Mouse (Mus musculus) kidney, postnatal 0 days (tissue): Measurements from ENCODE around the gene Scn4a. TPM values are rescaled to one million over a fixed set of nuclear protein-coding genes. Genes with fewer than 3 reads are reported as not detected.

Source experiments
- ATAC-seq: fragments of 200-750 bp; cut with Nextera tagmentation; replicated peaks from 2 replicates; pipeline ENCODE4 v1.8.0; 2017; ENCODE audit warnings: low read depth, moderate number of reproducible peaks, moderate TSS enrichment, moderate library complexity; ENCODE audit not compliant: low FRiP score
- DNase-seq: peaks from one replicate; pipeline ENCODE4 v3.0.0-alpha.2; 2016; ENCODE audit warnings: low spot score
- H3K27ac ChIP-seq: fragments of 300-500 bp; sonication (generic); 2 replicates; pipeline ENCODE4 v1.5.1; 2014; ENCODE audit warnings: mild to moderate bottlenecking
- H3K27me3 ChIP-seq: fragments of 300-500 bp; sonication (generic); 2 replicates; pipeline ENCODE4 v1.6.1; 2014; ENCODE audit warnings: low read length, mixed read lengths; ENCODE audit not compliant: insufficient read depth
- H3K36me3 ChIP-seq: fragments of 300-500 bp; sonication (generic); 2 replicates; pipeline ENCODE4 v1.6.1; 2014; ENCODE audit warnings: low read length, mixed read lengths; ENCODE audit not compliant: insufficient read depth
- H3K4me1 ChIP-seq: fragments of 300-500 bp; sonication (generic); replicated peaks from 2 replicates; pipeline ENCODE4 v1.6.1; 2014; ENCODE audit warnings: antibody characterized with exemption, low read length, mixed read lengths; ENCODE audit not compliant: insufficient read depth
- H3K4me2 ChIP-seq: fragments of 300-500 bp; sonication (generic); 2 replicates; pipeline ENCODE4 v1.6.1; 2014; ENCODE audit warnings: mild to moderate bottlenecking, low read length, moderate library complexity, mixed read lengths
- H3K4me3 ChIP-seq: fragments of 300-500 bp; sonication (generic); replicated peaks from 2 replicates; pipeline ENCODE4 v1.5.1; 2014; ENCODE audit warnings: low read depth, low read length
- H3K9ac ChIP-seq: fragments of 300-500 bp; sonication (generic); 2 replicates; pipeline ENCODE4 v1.6.1; 2014; ENCODE audit warnings: low read depth, low read length
- H3K9me3 ChIP-seq: fragments of 300-500 bp; sonication (generic); replicated peaks from 2 replicates; pipeline ENCODE4 v1.6.1; 2016; ENCODE audit warnings: low read length, inconsistent platforms, mixed read lengths
- CTCF ChIP-seq: IDR thresholded peaks from 2 replicates; pipeline ENCODE4 v1.5.1; 2016; ENCODE audit warnings: antibody characterized with exemption, low read depth, mild to moderate bottlenecking, moderate library complexity
- WGBS: fragments of 180-500 bp; shearing (Covaris S2); extraction: QIAGEN DNeasy Blood & Tissue Kit; methylation state at CpG from one replicate; pipeline ENCODE4 v1.1.7; 2014; 5-methylcytosine and 5-hydroxymethylcytosine counted together
- polyA plus RNA-seq: library from polyadenylated mRNA; unstranded; fragments of >200 nt; fragmentation: Nextera tagmentation; extraction: Ambion mirVana; gene quantifications from 2 replicates; pipeline ENCODE4 v1.2.1, GENCODE M21; 2015

Gene Scn4a
- polyA plus RNA-seq, 1 experiment from 2014 or later = 0.22 TPM

GRCm38 (mm10) chr11:106305348-106306064 is 47.6 kb downstream of the Scn4a start:
- TF ChIP-seq CTCF = no peak
- H3K4me2 ChIP-seq = no peak overlapping the region
- peak; percentile 24 for DNase-seq
- H3K9ac ChIP-seq = no peak overlapping the region
- no peak overlapping the region for H3K4me3 ChIP-seq
- no peaks in the 10 kb centered on the region for H3K36me3 ChIP-seq
- H3K27ac ChIP-seq = 0 out of 2 replicates have a peak overlapping the region, but pooled peaks have one; percentile 8
- WGBS = 47% methylated on average over 10 of the region's 10 CpGs
- H3K9me3 ChIP-seq = no peaks in the 10 kb centered on the region
- H3K4me1 ChIP-seq = peaks cover 6% of the 10 kb centered on the region
- no peak for ATAC-seq
- no peaks in the 10 kb centered on the region for H3K27me3 ChIP-seq

- WGBS = 3% methylated on average over 2 of the region's 2 CpGs
- peak; percentile 69; the same call in 1 of the 2 replicates for ATAC-seq
Observed at GRCm38 (mm10) chr11:106302634-106303033, 50.5 kb downstream of the Scn4a start.

DNA sequence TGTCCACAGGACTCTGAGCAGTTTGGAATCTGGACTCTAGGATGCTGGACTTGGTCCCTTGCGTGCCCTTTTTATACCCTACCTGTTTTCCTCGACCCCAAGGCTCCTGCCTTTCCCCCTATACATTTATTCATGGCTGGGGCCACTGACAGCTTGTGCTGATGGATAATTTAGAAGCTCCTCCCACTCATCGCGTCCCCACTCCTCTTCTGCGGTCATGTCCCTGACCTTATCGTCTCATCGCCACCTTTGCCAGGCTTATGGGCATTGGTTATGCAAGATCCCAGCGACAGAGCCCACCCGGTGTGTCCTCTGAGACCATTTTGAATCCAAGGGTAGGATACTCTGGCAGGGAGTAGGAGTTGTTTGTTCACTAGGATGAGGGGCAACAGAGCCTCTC is 51.3 kb downstream of the Scn4a start, which contains the start of gene Gh:
Gene Gh, minus strand, starts transcription at position 101 of the 400 bp plus-strand sequence.
- no peak for ATAC-seq
- H3K27me3 ChIP-seq = no peaks in the 10 kb centered on the region
- TF ChIP-seq CTCF = no peak
- 79% methylated on average over 9 of the region's 9 CpGs for WGBS
- H3K9me3 ChIP-seq = no peaks in the 10 kb centered on the region
- H3K27ac ChIP-seq = no peak within 1 kb of the TSS
- no peak within 1 kb of the TSS for H3K9ac ChIP-seq
- no peak within 1 kb of the TSS for H3K4me3 ChIP-seq
- no peak for DNase-seq
- no peak within 1 kb of the TSS for H3K4me2 ChIP-seq
- no peaks in the 10 kb centered on the region for H3K4me1 ChIP-seq
- H3K36me3 ChIP-seq = no peaks in the 10 kb centered on the region

More at GRCm38 (mm10) chr11:106302634-106303033, 50.5 kb downstream of the Scn4a start:
- no peak overlapping the region for H3K4me2 ChIP-seq
- H3K9ac ChIP-seq = no peak overlapping the region
- no peaks in the 10 kb centered on the region for H3K27me3 ChIP-seq
- no peaks in the 10 kb centered on the region for H3K9me3 ChIP-seq
- peak; percentile 77 for TF ChIP-seq CTCF
- no peak overlapping the region for H3K27ac ChIP-seq
- no peaks in the 10 kb centered on the region; the same call in 1 of the 2 replicates for H3K4me1 ChIP-seq
- peak; percentile 85 for DNase-seq
- H3K4me3 ChIP-seq = no peak overlapping the region
- no peaks in the 10 kb centered on the region for H3K36me3 ChIP-seq

GRCm38 (mm10) chr11:106291861-106292260 is 61.2 kb downstream of the Scn4a start:
- Histone ChIP-seq H3K9me3 (no peaks in the 10 kb centered on the region), H3K9ac (no peak overlapping the region), H3K27me3 (no peaks in the 10 kb centered on the region), H3K36me3 (no peaks in the 10 kb centered on the region), H3K4me1 (no peaks in the 10 kb centered on the region), H3K4me3 (no peak overlapping the region), H3K27ac (no peak overlapping the region), H3K4me2 (no peak overlapping the region)
- 100% methylated on average over 2 of the region's 2 CpGs for WGBS
- ATAC-seq = no peak
- TF ChIP-seq CTCF = no peak
- DNase-seq = no peak

DNA sequence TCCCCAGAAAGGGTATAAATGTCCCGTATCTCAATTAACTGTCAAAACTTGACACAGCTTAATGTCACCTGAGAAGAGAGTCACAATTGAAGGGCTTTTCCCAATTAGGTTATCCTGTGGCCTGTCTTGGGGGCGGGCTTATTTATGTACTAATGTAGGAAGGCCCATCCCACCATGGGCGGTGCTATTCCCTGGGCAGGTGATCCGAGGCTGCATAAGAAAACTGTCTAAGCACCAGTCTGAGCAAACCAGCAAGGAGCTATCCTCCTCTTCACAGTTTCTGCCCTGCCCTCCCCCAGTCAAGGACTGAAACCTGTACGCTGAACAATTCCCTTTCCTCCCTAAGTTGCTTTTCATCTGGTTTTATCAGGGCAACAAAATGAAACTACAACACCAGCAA is 62.7 kb downstream of the Scn4a start:
- no peaks in the 10 kb centered on the region for H3K36me3 ChIP-seq
- H3K9me3 ChIP-seq = no peaks in the 10 kb centered on the region
- H3K4me3 ChIP-seq = no peak overlapping the region
- H3K4me2 ChIP-seq = no peak overlapping the region
- TF ChIP-seq CTCF = no peak
- ATAC-seq = no peak
- DNase-seq = no peak
- H3K27ac ChIP-seq = no peak overlapping the region
- no peaks in the 10 kb centered on the region for H3K4me1 ChIP-seq
- H3K27me3 ChIP-seq = no peaks in the 10 kb centered on the region
- no peak overlapping the region for H3K9ac ChIP-seq
- 93% methylated on average over 5 of the region's 5 CpGs for WGBS

- peak; percentile 73 for DNase-seq
Observed at GRCm38 (mm10) chr11:106289369-106289768, 63.7 kb downstream of the Scn4a start.

More at GRCm38 (mm10) chr11:106289369-106289768, 63.7 kb downstream of the Scn4a start:
- no peaks in the 10 kb centered on the region for H3K27me3 ChIP-seq
- TF ChIP-seq CTCF = peak; percentile 68
- no peak overlapping the region for H3K4me3 ChIP-seq
- ATAC-seq = peak; percentile 52; the same call in 1 of the 2 replicates
- no peaks in the 10 kb centered on the region for H3K4me1 ChIP-seq
- H3K4me2 ChIP-seq = no peak overlapping the region
- H3K9me3 ChIP-seq = no peaks in the 10 kb centered on the region
- 42% methylated on average over 8 of the region's 8 CpGs for WGBS
- H3K27ac ChIP-seq = no peak overlapping the region
- H3K36me3 ChIP-seq = no peaks in the 10 kb centered on the region
- no peak overlapping the region for H3K9ac ChIP-seq
